Mouse (Mus musculus): ENCODE results near the gene Tmem189.
A peak's percentile ranks its signal among the peaks of the same experiment; 100 is the strongest.
"Not testable (repeated sequence)": the region's sequence is repeated elsewhere in the genome, so short reads cannot be mapped to it uniquely, and the experiment has no call there.

Gene Tmem189

DNA sequence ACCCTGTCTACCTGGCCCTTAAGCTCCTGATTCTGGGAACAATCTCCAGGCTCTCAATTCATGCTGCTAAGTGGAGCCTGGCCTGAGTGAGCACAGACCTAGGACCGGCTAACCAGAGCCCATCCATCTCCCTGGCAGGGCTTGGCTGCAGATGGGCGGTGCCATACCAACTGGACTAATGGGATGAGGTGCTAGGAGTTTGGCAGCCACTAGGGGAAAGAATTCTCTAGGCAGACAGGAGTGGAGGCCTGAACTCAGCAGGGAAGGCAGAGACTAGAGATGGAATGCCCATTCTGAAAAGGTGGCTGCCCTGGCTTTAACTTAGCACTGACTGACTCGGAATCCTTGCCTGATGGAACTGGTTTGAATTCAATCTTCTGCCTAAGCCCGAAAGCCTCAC lies 43.2 kb downstream of the Tmem189 start:
- DNase-seq: no peak

DNA sequence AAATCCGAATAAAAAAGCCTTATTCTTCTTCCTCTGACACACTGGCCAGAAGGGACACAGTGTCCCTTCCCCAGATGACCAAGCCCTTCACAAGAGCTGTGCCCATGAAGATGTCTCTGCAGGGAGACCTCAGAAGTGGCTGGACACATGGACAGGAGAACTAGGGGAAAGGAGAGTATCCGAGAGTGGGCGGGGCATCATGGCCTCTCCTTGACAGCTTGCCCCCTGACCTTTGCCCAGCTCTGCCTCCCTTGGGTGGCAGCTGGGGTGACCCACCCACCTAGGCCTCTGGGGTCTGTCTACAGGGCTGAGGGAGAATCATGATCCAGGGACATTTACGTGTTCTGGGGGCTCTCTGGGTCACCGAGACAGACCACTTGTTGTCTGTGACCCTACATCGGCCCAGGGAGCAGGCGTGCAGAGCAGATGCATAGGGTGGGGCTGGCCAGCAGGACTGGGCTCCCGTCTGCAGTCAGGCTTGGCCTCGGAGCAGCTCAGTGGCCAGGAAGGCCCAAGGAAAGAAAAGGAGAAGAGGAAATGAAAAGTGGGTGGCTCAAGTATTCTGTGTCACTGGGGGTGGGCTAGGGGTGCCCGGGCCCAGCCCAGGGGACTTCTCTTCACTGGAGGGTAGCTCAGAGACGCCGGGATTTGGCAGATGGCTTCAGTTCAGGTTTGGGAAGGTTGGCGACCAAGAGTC lies 46.1 kb downstream of the Tmem189 start:
- not testable (repeated sequence) for DNase-seq

- DNase-seq: no peak
Observed at GRCm38 (mm10) chr2:167642164-167642563, 47.5 kb downstream of the Tmem189 start.

DNA sequence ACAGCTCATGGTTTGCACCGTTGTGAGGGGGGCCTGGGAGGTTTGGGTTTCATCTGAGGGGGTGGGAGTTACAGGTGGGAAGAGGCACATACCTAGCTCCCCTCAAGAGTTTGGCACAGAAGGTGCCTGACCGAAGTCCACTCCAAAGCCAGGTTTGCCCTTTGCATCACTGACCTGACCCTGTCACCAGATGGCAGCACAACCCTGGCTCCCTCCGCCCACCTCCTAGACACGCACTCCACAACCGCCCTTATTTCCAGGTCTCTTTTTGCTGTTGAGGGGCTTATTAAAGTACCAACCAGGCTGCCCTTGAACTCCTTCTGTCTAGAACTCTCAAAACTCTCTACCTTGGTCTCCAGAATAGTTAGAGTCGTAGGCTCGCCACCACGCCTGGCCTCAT lies 48.3 kb downstream of the Tmem189 start:
- peak; percentile 78 for DNase-seq

DNA sequence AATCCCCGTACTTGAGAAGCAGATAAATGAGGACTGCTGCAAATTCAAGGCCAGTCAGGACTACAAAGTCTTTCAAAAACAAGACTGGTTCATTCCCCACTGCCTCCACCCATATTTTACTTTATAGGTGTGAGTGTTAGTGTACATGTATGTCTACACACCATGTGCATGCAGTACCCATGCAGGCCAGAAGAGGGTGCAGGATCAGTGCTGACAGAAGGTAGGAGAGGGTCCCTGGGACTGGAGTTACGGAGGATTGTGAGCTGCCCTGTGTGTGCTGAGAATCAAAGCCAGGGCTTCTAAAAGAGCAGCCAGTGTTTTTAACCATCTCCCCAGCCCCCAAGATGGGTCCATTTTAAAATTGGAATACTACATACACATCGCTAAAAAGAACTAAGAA lies 49.3 kb downstream of the Tmem189 start:
- peak; percentile 77 to 80 for DNase-seq

DNA sequence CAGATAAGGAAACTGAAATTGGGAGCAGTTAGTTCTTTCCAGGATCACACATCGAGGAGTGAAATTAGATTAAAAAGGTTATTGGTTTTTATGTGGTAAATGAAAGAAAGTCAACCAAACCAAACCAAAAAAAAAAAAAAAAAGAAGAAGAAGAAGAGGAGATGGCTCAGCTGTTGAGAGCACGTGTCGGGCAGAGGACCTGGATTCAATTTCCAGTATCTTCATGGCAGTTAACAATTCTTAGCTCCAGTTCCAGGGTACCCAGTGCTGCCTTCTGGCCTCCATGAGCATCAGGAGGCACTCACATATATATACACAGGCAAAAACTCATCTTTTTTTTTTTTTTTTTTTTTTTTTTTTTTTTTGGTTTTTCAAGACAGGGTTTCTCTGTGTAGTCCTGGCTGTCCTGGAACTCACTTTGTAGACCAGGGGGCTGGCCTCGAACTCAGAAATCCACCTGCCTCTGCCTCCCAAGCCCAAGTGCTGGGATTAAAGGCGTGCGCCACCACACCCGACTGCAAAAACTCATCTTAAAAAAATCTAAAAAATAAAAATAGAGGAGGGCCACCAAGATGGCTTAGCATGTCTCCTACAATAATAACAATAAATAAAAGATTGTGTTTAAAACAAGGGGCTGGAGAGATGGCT lies 54.6 kb downstream of the Tmem189 start:
- no peak for DNase-seq

GRCm38 (mm10) chr2:167634338-167634770 lies 55.3 kb downstream of the Tmem189 start:
- peak; percentile 99 to 100 for DNase-seq

DNA sequence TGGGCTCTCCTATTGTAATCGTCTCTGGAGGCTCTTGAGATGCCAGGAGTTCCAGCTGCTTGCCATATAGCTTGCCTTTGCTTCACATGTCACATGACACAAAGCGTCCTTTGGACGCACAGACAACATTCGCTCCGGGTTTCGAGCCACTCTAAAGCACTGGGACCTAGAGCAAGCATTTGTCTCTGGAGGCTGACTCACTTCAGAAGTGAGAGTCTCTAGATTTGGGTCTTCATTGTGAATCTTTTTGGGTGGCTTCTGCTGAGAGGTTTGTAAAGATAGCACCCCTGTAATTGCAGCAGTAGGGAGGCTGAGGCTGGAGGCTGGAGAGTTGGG lies 56.1 kb downstream of the Tmem189 start:
- no peak for DNase-seq

DNA sequence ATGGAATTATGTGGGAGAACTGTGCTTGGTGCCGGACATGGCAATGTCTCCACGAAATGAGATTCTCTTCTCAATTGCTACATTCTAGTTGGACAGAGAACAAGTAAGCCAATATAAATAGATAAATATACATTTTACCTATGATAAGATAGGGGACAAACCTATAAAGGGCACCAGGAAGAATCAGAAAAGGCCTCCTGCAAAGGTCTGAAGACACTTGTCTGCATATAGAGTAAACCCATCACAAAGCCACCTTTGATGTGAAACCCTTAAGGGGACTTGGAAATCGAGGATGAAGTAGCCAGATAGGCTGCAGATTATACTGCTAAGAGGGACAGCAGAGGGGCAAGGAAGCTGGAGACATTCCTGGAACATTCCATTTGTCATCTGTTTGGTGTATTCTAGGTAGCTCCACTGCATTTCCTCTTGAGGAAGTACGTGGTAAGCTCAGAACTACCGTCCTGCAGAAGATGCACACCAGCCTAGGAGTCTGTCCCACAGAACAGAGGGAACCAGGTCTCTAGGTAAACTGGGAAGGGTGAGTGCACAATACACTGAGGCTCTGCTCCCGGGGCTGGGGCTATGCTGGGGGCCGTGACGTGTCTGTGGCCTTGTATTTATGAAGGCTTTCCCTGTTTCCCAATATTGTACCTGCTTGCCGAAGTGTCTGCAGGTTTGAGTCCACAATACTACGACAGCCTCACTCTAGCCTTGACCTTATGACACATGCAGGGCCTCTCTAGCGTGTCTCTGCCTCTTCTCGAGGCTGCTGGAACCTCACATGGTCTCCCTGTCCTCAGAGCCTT lies 56.7 kb downstream of the Tmem189 start:
- DNase-seq: no peak

GRCm38 (mm10) chr2:167631591-167632448 lies 57.8 kb downstream of the Tmem189 start, which contains the start of gene Ube2v1:
Gene Ube2v1, minus strand, starts transcription at chr2:167632095.
- peak; percentile 99 for DNase-seq

GRCm38 (mm10) chr2:167631181-167631590 lies 58.4 kb downstream of the Tmem189 start:
- DNase-seq: no peak

GRCm38 (mm10) chr2:167630421-167630820 lies 59.2 kb downstream of the Tmem189 start:
- DNase-seq: no peak

DNA sequence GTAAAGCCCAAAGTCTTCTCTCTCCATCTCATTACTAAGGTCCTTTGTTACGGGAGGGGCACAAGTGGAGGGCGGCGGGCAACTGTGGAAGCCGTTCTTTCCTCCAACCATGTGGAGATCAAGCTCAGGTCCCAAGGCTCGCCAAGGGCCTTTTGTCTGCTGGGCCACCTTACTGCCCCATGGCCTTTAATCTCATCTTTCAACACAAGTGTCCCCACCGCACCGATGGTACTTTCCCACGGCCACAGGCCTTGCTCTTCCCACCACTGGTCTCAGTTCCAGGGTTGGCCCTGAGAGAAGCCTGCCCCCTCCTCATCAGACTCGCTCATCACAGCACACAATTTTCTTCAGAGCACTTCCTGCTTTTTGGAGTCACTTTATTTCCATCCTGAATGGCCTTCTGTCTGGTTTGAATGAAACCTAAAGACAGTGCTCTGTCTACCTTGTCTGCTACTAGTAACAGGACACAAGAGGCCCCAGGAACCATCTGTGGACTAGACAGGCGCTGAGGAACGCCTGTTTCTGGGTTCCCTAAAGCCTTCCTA lies 59.9 kb downstream of the Tmem189 start:
- no peak for DNase-seq

GRCm38 (mm10) chr2:167628872-167629271 lies 60.8 kb downstream of the Tmem189 start:
- no peak for DNase-seq

DNA sequence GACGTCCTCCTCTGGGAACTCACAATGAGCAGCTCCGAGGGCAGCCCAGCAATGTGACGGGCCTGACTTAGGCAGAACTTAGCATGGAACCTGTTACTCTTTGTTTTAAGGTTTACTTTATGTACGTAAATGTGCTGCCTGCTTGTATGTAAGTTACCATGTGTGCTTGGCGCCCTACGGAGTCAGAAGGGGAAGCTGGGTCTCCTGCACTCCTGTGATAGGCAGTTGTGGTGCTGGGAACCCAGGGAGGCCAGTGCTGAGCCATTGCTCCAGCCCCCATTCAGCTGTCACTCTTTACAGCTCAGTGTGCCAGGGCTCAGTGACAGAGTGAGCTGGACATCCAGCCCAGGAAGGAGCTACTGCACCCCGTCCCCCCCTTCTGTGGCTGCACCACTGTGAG lies 62.6 kb downstream of the Tmem189 start:
- DNase-seq: no peak

- DNase-seq: no peak
Observed at GRCm38 (mm10) chr2:167625670-167626069, 64.0 kb downstream of the Tmem189 start.

DNA sequence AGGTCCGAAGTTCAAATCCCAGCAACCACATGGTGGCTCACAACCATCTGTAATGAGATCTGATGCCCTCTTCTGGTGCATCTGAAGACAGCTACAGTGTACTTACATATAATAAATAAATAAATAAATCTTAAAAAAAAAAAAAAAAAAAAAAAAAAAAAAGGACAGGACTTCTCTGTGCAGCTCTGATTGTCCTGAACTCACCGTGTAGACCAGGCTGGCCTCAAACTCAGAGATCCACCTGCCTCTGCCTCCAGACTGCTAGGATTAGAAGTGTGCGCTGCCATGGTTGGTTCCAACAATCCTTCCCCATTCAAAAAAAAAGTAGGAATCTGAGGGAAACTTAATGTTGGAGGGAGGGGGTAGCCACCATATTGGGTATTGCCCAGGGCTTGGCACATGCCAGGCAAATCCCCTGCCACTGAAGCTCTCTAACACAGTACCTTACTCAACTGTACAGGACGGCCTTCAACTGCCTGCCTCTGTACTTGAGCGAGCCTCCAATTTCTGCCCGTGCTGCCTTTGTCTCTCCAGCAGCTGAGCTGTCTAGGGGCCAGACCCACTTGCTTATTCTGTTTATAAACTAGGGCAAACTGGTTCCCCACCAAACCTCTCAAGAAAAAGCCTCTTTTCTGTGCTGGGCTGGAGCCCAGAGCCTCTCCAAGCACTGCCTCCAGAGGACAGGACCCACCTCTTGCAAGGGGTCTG lies 65.1 kb downstream of the Tmem189 start:
- DNase-seq: no peak

DNA sequence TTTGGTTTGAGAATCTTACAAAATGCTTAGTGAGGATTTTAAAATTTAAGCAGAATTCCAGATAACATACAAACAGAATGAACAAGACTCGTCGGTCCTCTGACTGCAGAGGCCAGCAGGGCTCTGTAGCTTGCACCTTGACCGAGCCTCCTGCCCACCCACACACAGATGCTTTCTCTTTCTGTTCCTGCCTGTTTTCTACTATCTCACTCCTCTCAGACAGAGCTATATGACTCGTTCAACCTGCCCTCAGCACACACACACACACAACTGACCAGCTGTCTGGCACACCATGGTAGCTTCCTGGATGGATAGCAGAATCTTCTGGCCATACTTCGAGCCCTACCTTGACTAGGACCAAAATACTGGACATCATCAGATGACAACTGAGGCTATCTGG lies 66.7 kb downstream of the Tmem189 start:
- no peak for DNase-seq

- DNase-seq: no peak
Observed at GRCm38 (mm10) chr2:167622352-167622751, 67.3 kb downstream of the Tmem189 start.

GRCm38 (mm10) chr2:167621255-167622087 lies 68.2 kb downstream of the Tmem189 start:
- peak; percentile 49 to 54 for DNase-seq

GRCm38 (mm10) chr2:167617472-167617871 lies 72.2 kb downstream of the Tmem189 start:
- no peak for DNase-seq

Measured in B cell, adult 2 months (primary cell).